ENCODE assay signal across 7 mouse cellular contexts in genomic region chr13:44946880-44947635, GRCm38 (mm10). TPM values are rescaled to one million over a fixed set of nuclear protein-coding genes. Genes with fewer than 3 reads are reported as not detected.
A peak's percentile ranks its signal among the peaks of the same experiment; 100 is the strongest.
DNase-seq lines count a peak whose midpoint lies in the region; ATAC-seq lines count a peak whose summit lies in the region.

No protein-coding gene starts in this region.

- 6% methylated on average over 8 of the region's 8 CpGs for WGBS in forebrain, embryonic 13.5 days
- WGBS in limb, embryonic 13.5 days, result 29% methylated on average over 8 of the region's 8 CpGs

- ATAC-seq in forebrain, embryonic 13.5 days, result peak; percentile 81
- no peak for ATAC-seq in limb, embryonic 13.5 days (ENCODE audit: low FRiP score, low read depth)

- H3K4me1 ChIP-seq in forebrain, embryonic 13.5 days, result peaks cover 60% of the 10 kb centered on the region
- H3K4me1 ChIP-seq in limb, embryonic 13.5 days, result peaks cover 28% of the 10 kb centered on the region

- H3K9ac ChIP-seq in forebrain, embryonic 13.5 days, result peak overlapping the region; percentile 70
- H3K9ac ChIP-seq in limb, embryonic 13.5 days, result no peak overlapping the region

- no peaks in the 10 kb centered on the region for H3K27me3 ChIP-seq in forebrain, embryonic 13.5 days
- H3K27me3 ChIP-seq in limb, embryonic 13.5 days, result no peaks in the 10 kb centered on the region

- H3K36me3 ChIP-seq in forebrain, embryonic 13.5 days (ENCODE audit: poor library complexity, severe bottlenecking), result no peaks in the 10 kb centered on the region
- peaks cover 13% of the 10 kb centered on the region for H3K36me3 ChIP-seq in limb, embryonic 13.5 days

- H3K27ac ChIP-seq in forebrain, embryonic 13.5 days, result peak overlapping the region; percentile 91
- no peak overlapping the region for H3K27ac ChIP-seq in limb, embryonic 13.5 days

- H3K4me3 ChIP-seq in forebrain, embryonic 13.5 days, result peak overlapping the region; percentile 50
- peak overlapping the region; percentile 22 for H3K4me3 ChIP-seq in limb, embryonic 13.5 days

- H3K4me2 ChIP-seq in forebrain, embryonic 13.5 days, result peak overlapping the region; percentile 62
- peak overlapping the region; percentile 45 for H3K4me2 ChIP-seq in limb, embryonic 13.5 days (replicated peaks)

- H3K9me3 ChIP-seq in forebrain, embryonic 13.5 days (replicated peaks), result no peaks in the 10 kb centered on the region
- no peaks in the 10 kb centered on the region for H3K9me3 ChIP-seq in limb, embryonic 13.5 days

- DNase-seq in MN1 (ENCODE audit: low spot score), result peak; percentile 34
- peak; percentile 81 for DNase-seq in brain, adult 2 months (ENCODE audit: low read depth, low spot score)
- DNase-seq in thymus, postnatal 14 days, result no peak
- no peak for DNase-seq in gastrocnemius, adult 18-20 months (ENCODE audit: low spot score)
- no peak for DNase-seq in kidney, adult 18-20 months

RNA-seq across cellular contexts. Expression of gene Dtnbp1, which starts 54.9 kb away (rescaled TPM):
- polyA plus RNA-seq in forebrain, embryonic 13.5 days (2015; fragmentation: Nextera tagmentation; extraction: Ambion mirVana), result 95.4 and 104 TPM in 2 replicates
- polyA plus RNA-seq in limb, embryonic 13.5 days (2015; fragmentation: Nextera tagmentation; extraction: Ambion mirVana), result 75.8 and 77.2 TPM in 2 replicates
- 10 to 100 TPM; 66.3 to 78.4 TPM for total RNA-seq in gastrocnemius, adult 18-20 months (2021)

Comparison
In these comparisons a context has a peak if more than half of its experiments do, and no peak if none do; other contexts are left out.
1. DNase-seq: peak in MN1 (single experiment) and brain, adult 2 months (single experiment); none in thymus, postnatal 14 days (single experiment), gastrocnemius, adult 18-20 months (single experiment) and kidney, adult 18-20 months (single experiment).